Mouse (Mus musculus): ENCODE results near the gene Galr2. TPM values are rescaled to one million over a fixed set of nuclear protein-coding genes. Genes with fewer than 3 reads are reported as not detected.

The Galr2 gene
- polyA plus RNA-seq, 1 experiment: not detected

DNA sequence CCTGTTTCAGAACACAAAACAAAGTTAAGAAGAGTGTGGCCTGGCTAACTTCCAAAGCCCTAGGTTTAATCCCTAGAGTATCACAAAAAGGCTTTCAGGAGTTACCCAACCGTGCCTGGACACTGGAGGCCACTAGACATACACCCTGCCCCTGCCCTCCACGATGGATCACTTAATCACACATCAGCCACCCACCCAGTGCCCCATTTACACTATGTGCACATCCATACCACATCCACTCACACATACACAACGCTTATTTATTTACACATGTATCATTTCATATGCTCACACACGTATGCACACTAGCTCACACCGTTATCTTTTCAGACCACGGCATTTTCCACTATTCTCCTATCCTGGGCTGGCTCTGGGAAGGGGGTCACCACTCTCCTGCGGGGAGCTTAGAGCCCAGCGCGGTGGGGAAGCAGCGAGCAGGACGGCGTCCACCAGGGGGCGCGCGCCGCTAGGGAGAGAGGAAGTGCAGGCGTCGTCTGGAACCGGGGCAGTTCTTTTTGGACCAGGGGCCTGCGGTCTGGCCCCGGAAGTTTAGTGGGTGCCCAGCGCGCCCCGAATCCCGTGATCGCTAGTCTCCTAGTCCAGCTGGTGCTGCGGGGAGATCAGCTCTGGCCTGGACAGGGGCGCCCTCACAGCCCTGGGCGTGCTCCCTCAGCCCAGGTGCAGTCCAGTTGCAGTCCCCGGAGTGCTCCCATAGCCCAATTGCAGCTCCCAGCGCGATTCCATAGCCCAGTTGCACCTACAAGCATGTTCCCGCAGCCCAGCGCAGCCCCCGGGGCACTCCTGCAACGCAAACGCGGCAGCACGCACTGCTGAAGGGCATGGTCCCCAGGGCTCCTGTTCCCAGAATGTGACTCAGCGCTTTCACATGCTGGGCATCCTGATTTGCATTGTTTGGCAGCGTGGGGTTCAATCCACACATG is 38.2 kb downstream of the Galr2 start:
- no peak overlapping the region for H3K27ac ChIP-seq (ENCODE audit: insufficient read depth, low read depth, low read length)
- TF ChIP-seq CTCF (IDR thresholded peaks at IDR 0.05; ENCODE audit: low read depth, low read length) (peak; percentile 48; the same call in 1 of the 2 replicates), POLR2A (IDR thresholded peaks at IDR 0.05; ENCODE audit: borderline replicate concordance, low read depth, low read length) (no peak)
- H3K4me1 ChIP-seq (ENCODE audit: control insufficient read depth, insufficient read depth, low read length): no peaks in the 10 kb centered on the region
- peak overlapping the region; percentile 44 for H3K4me3 ChIP-seq (ENCODE audit: insufficient read depth, low read length)

DNA sequence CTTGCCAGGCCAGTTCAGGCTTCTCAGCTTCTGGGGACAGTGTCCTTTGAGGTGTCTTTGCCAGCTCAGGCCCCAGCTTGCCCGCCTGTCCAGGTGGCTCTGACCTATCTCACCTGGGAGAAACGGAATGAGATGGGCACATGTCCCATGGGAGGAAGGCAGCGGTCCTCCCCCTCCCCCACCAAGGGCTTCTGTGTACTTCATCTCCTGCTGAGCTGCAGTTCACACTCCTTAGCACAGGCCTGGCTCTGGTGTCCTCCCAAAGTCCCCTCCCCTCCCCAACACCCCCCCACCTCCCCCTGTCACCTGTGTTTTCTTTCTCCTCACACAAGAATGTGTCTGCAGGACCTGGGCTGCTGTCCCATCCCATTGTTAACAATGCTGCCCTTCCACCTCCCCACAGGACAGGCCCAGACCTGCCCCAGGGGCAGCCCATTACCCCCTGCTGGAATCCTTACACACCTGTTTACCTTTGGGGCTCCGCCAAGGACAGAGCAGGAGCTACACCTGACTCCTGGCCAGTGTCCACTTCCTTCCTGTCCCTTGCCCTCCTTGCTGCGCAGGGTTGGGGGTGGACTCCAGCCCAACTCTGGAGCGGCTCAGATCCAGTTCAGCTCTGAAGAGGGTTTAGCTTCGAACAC is 46.3 kb downstream of the Galr2 start:
- Histone ChIP-seq H3K27ac (ENCODE audit: insufficient read depth, low read depth, low read length) (no peak overlapping the region), H3K4me1 (ENCODE audit: control insufficient read depth, insufficient read depth, low read length) (peaks cover 5% of the 10 kb centered on the region), H3K4me3 (ENCODE audit: insufficient read depth, low read length) (no peak overlapping the region)
- no peak for TF ChIP-seq POLR2A (IDR thresholded peaks at IDR 0.05; ENCODE audit: borderline replicate concordance, low read depth, low read length)
- no peak for TF ChIP-seq CTCF (IDR thresholded peaks at IDR 0.05; ENCODE audit: low read depth, low read length)

DNA sequence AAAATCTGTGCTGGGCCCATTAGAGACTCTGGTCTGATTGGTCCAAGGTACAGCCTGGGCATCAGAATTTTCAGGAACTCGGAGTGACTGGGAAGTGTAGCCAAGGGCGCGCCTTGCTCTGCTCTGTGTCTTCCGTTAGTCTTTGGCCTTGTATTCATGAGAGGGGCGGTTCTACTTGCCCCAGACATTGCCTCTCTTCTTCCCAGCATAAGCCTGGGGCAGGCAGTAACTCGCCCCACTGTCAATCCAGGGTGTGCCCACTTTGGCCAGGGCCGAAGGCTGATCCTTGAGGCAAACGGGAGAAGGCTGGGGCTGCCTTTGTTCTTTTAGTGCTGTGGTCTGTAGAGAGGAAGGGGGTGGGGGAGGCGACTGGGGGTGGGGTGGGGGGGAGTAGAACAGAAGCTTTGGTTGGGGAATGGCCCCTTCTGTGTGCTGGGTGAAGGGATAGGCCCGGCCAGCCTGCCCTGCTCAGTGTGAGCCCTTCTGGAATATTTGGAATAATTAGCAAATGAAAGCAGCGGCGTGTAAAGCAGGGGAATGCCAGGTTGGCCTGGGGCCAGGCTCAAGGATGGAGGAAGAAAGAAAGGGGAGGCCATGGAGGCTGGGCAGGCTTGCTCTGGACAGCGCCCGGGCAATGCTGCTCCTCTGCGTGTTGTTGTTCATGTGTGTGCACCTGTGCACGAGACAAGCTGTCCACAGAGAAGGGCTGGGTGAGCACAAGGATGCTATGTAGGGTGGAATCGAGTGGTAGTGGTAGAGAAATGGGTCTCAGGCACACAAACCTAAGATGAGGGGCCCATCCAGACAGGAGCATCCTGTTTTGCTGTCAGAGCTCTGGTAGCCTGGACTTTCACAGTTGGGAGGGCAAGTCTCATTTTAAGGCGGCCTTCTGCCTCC is 48.8 kb downstream of the Galr2 start:
- TF ChIP-seq POLR2A (IDR thresholded peaks at IDR 0.05; ENCODE audit: borderline replicate concordance, low read depth, low read length): no peak
- no peak for TF ChIP-seq CTCF (IDR thresholded peaks at IDR 0.05; ENCODE audit: low read depth, low read length)
- H3K27ac ChIP-seq (ENCODE audit: insufficient read depth, low read depth, low read length): no peak overlapping the region
- H3K4me1 ChIP-seq (ENCODE audit: control insufficient read depth, insufficient read depth, low read length): peaks cover 4% of the 10 kb centered on the region
- H3K4me3 ChIP-seq (ENCODE audit: insufficient read depth, low read length): no peak overlapping the region

DNA sequence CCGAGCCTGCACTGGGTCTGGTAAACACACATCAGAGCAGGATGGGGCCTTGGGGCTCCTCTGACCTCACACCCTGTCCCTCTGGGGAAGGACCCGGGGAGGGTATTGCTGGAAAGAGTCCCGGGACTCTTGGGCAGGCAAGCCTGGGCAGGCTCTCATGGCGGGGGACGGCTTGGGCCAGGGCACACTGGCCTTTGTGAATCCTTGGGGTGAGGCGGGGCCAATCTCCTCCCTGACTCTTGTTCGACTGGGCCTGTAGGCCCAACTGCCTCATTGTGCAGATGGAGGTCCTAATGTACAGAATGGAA is 49.4 kb downstream of the Galr2 start:
- H3K4me3 ChIP-seq (ENCODE audit: insufficient read depth, low read length): no peak overlapping the region
- H3K27ac ChIP-seq (ENCODE audit: insufficient read depth, low read depth, low read length): no peak overlapping the region
- TF ChIP-seq CTCF (IDR thresholded peaks at IDR 0.05; ENCODE audit: low read depth, low read length) (no peak), POLR2A (IDR thresholded peaks at IDR 0.05; ENCODE audit: borderline replicate concordance, low read depth, low read length) (no peak)
- H3K4me1 ChIP-seq (ENCODE audit: control insufficient read depth, insufficient read depth, low read length): 0 out of 2 replicates have a peak, but pooled peaks cover 2% of the 10 kb centered on the region

DNA sequence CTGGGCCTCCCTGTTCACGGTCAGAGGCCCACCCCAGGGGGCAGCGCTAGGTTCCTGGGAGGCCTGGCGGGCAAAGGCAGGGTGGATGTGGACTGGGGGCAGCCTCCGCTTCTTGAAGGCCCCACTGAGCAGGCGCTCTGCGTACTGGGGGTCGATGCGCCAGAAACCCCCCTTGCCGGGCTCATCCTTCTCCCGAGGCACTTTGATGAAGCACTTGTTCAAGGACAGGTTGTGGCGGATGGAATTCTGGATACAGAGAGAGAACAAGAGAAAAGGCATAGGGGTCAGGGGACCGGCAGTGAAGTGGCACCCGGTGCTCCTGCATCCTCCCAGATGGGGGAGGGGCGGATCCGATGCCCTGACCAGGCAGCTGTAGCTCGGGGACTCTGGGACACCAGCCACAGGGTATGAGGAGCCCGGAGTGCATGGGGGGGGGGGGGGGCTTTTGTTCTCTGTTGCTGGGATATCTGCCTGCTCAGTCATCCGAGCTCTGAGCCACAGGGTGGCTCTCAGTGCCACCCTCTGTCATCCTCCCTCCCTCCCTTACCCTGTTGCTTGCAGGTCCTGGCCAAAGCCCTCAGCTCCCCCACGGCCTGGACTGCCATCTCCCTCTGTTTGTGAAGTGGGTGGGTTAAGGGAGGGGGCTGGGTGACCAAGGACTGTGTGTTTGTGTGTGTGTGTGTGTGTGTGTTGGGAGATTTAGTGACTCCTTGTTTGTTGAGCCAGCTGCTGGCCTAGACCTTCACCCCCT is 51.7 kb downstream of the Galr2 start:
- no peak for TF ChIP-seq CTCF (IDR thresholded peaks at IDR 0.05; ENCODE audit: low read depth, low read length)
- TF ChIP-seq POLR2A (IDR thresholded peaks at IDR 0.05; ENCODE audit: borderline replicate concordance, low read depth, low read length): no peak
- Histone ChIP-seq H3K4me3 (ENCODE audit: insufficient read depth, low read length) (no peak overlapping the region), H3K4me1 (ENCODE audit: control insufficient read depth, insufficient read depth, low read length) (0 out of 2 replicates have a peak, but pooled peaks cover 2% of the 10 kb centered on the region), H3K27ac (ENCODE audit: insufficient read depth, low read depth, low read length) (no peak overlapping the region)

DNA sequence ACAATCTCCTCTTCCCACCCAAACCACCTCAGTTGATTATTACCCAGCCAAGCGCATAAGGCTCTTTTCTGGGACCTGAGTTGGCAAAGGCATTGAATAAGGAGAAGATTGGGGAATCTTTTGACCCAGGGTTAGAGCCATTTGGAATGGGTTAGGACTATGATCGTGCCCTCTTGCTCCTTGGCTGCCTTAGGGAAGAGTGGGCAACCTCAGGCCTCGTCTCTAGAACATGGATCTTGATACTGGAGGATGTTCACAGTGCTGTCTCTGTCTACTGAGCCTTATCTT is 52.2 kb downstream of the Galr2 start:
- Histone ChIP-seq H3K4me1 (ENCODE audit: control insufficient read depth, insufficient read depth, low read length) (0 out of 2 replicates have a peak, but pooled peaks cover 2% of the 10 kb centered on the region), H3K27ac (ENCODE audit: insufficient read depth, low read depth, low read length) (no peak overlapping the region), H3K4me3 (ENCODE audit: insufficient read depth, low read length) (no peak overlapping the region)
- TF ChIP-seq CTCF (IDR thresholded peaks at IDR 0.05; ENCODE audit: low read depth, low read length) (no peak), POLR2A (IDR thresholded peaks at IDR 0.05; ENCODE audit: borderline replicate concordance, low read depth, low read length) (no peak)

Other genes starting within 250 kb of the Galr2 start
- 23.2 and 32.3 TPM in 2 replicates for gene Unc13d, start 203.0 kb upstream of the Galr2 start, polyA plus RNA-seq (2012; ENCODE audit: insufficient read depth, insufficient read length, missing spikeins)
- 134 and 155 TPM in 2 replicates for gene Wbp2, start 193.9 kb upstream of the Galr2 start, polyA plus RNA-seq (2012; ENCODE audit: insufficient read depth, insufficient read length, missing spikeins)
- gene Trim47, start 153.7 kb upstream of the Galr2 start, polyA plus RNA-seq (2012; ENCODE audit: insufficient read depth, insufficient read length, missing spikeins): 32.1 and 38.5 TPM in 2 replicates
- 22.4 and 23.4 TPM in 2 replicates for gene Trim65, start 149.8 kb upstream of the Galr2 start, polyA plus RNA-seq (2012; ENCODE audit: insufficient read depth, insufficient read length, missing spikeins)
- 19.2 and 31.8 TPM in 2 replicates for gene Mrpl38, start 142.1 kb upstream of the Galr2 start, polyA plus RNA-seq (2012; ENCODE audit: insufficient read depth, insufficient read length, missing spikeins)
- gene Fbf1, start 112.8 kb upstream of the Galr2 start, polyA plus RNA-seq (2012; ENCODE audit: insufficient read depth, insufficient read length, missing spikeins): 21.1 and 26.4 TPM in 2 replicates
- gene Ten1, start 82.1 kb upstream of the Galr2 start, polyA plus RNA-seq (2012; ENCODE audit: insufficient read depth, insufficient read length, missing spikeins): 70.4 TPM in 2 replicates
- gene Acox1, start 81.9 kb upstream of the Galr2 start, polyA plus RNA-seq (2012; ENCODE audit: insufficient read depth, insufficient read length, missing spikeins): 47.0 and 47.6 TPM in 2 replicates
- gene Evpl, start 42.9 kb upstream of the Galr2 start, polyA plus RNA-seq (2012; ENCODE audit: insufficient read depth, insufficient read length, missing spikeins): not detected in 2 replicates
- gene Srp68, start 6.7 kb upstream of the Galr2 start, polyA plus RNA-seq (2012; ENCODE audit: insufficient read depth, insufficient read length, missing spikeins): 42.5 and 43.7 TPM in 2 replicates
- 71.8 and 88.2 TPM in 2 replicates for gene Exoc7, start 26.3 kb downstream of the Galr2 start, polyA plus RNA-seq (2012; ENCODE audit: insufficient read depth, insufficient read length, missing spikeins)
- gene Foxj1, start 54.5 kb downstream of the Galr2 start, polyA plus RNA-seq (2012; ENCODE audit: insufficient read depth, insufficient read length, missing spikeins): not detected in 2 replicates
- gene Rnf157, start 132.1 kb downstream of the Galr2 start, polyA plus RNA-seq (2012; ENCODE audit: insufficient read depth, insufficient read length, missing spikeins): 12.3 and 12.4 TPM in 2 replicates
- 123 and 152 TPM in 2 replicates for gene Ubald2, start 153.2 kb downstream of the Galr2 start, polyA plus RNA-seq (2012; ENCODE audit: insufficient read depth, insufficient read length, missing spikeins)
- not detected in 2 replicates for gene Qrich2, start 185.3 kb downstream of the Galr2 start, polyA plus RNA-seq (2012; ENCODE audit: insufficient read depth, insufficient read length, missing spikeins)
- gene Prpsap1, start 213.3 kb downstream of the Galr2 start, polyA plus RNA-seq (2012; ENCODE audit: insufficient read depth, insufficient read length, missing spikeins): 50.8 and 54.5 TPM in 2 replicates
- not detected in 2 replicates for gene Sphk1, start 250.0 kb downstream of the Galr2 start, polyA plus RNA-seq (2012; ENCODE audit: insufficient read depth, insufficient read length, missing spikeins)

All from bone marrow macrophage, adult 2 months (primary cell).